Mouse (Mus musculus) intestine, embryonic 15.5 days (tissue): ENCODE measurements around the gene Fam81a. TPM values are rescaled to one million over a fixed set of nuclear protein-coding genes. Genes with fewer than 3 reads are reported as not detected.

Source experiments
- ATAC-seq: fragments of 200-750 bp; cut with Nextera tagmentation; 2 replicates; pipeline ENCODE4 v1.8.0; 2017; ENCODE audit warnings: moderate TSS enrichment, moderate library complexity
- H3K27ac ChIP-seq: fragments of 300-500 bp; sonication (generic); 2 replicates; pipeline ENCODE4 v1.5.1; 2015; ENCODE audit warnings: mild to moderate bottlenecking, inconsistent platforms
- H3K27me3 ChIP-seq: fragments of 300-500 bp; sonication (generic); replicated peaks from 2 replicates; pipeline ENCODE4 v1.6.1; 2015; ENCODE audit warnings: inconsistent platforms
- H3K36me3 ChIP-seq: fragments of 300-500 bp; sonication (generic); 2 replicates; pipeline ENCODE4 v1.6.1; 2015; ENCODE audit warnings: inconsistent platforms
- H3K4me1 ChIP-seq: fragments of 300-500 bp; sonication (generic); replicated peaks from 2 replicates; pipeline ENCODE4 v1.6.1; 2015; ENCODE audit warnings: inconsistent platforms
- H3K4me2 ChIP-seq: fragments of 300-500 bp; sonication (generic); replicated peaks from 2 replicates; pipeline ENCODE4 v1.6.1; 2015; ENCODE audit warnings: mild to moderate bottlenecking, inconsistent platforms
- H3K4me3 ChIP-seq: fragments of 300-500 bp; sonication (generic); replicated peaks from 2 replicates; pipeline ENCODE4 v1.5.1; 2015; ENCODE audit warnings: inconsistent platforms
- H3K9ac ChIP-seq: fragments of 300-500 bp; sonication (generic); 2 replicates; pipeline ENCODE4 v1.6.1; 2015; ENCODE audit warnings: inconsistent platforms
- H3K9me3 ChIP-seq: fragments of 300-500 bp; sonication (generic); 2 replicates; pipeline ENCODE4 v1.6.1; 2016; ENCODE audit warnings: inconsistent platforms
- WGBS: fragments of 180-500 bp; shearing (Covaris S2); methylation state at CpG from one replicate; pipeline ENCODE4 v1.1.7; 2015; 5-methylcytosine and 5-hydroxymethylcytosine counted together
- polyA plus RNA-seq: library from polyadenylated mRNA; unstranded; fragments of >200 nt; fragmentation: Nextera tagmentation; extraction: Ambion mirVana; gene quantifications from 2 replicates; pipeline ENCODE4 v1.2.1, GENCODE M21; 2015

Fam81a gene
- polyA plus RNA-seq, 1 experiment from 2014 or later: 7.1 TPM

- no peak for ATAC-seq
- Histone ChIP-seq H3K4me2 (no peak overlapping the region), H3K4me1 (peaks cover 5% of the 10 kb centered on the region; the same call in 1 of the 2 replicates), H3K27ac (no peak overlapping the region), H3K27me3 (no peaks in the 10 kb centered on the region), H3K9me3 (no peaks in the 10 kb centered on the region), H3K4me3 (no peak overlapping the region), H3K36me3 (no peaks in the 10 kb centered on the region), H3K9ac (no peak overlapping the region)
- 65% methylated on average over 5 of the region's 5 CpGs for WGBS
These were observed 34.2 kb downstream of the Fam81a start for GRCm38 (mm10) chr9:70108151-70108550.

GRCm38 (mm10) chr9:70105573-70105972 is 36.8 kb downstream of the Fam81a start:
- no peak overlapping the region for H3K4me3 ChIP-seq
- no peaks in the 10 kb centered on the region for H3K27me3 ChIP-seq
- 68% methylated on average over 5 of the region's 5 CpGs for WGBS
- no peak overlapping the region for H3K27ac ChIP-seq
- H3K36me3 ChIP-seq: no peaks in the 10 kb centered on the region
- no peaks in the 10 kb centered on the region for H3K9me3 ChIP-seq
- H3K4me1 ChIP-seq: no peaks in the 10 kb centered on the region
- no peak for ATAC-seq
- no peak overlapping the region for H3K9ac ChIP-seq
- H3K4me2 ChIP-seq: no peak overlapping the region

- ATAC-seq: 0 out of 2 replicates have a peak, but pooled peaks have one; percentile 12
- H3K4me3 ChIP-seq: no peak overlapping the region
- H3K9me3 ChIP-seq: no peaks in the 10 kb centered on the region
- H3K4me1 ChIP-seq: no peaks in the 10 kb centered on the region
- WGBS: 55% methylated on average over 8 of the region's 8 CpGs
- no peak overlapping the region for H3K27ac ChIP-seq
- no peaks in the 10 kb centered on the region for H3K27me3 ChIP-seq
- no peak overlapping the region for H3K4me2 ChIP-seq
- no peaks in the 10 kb centered on the region for H3K36me3 ChIP-seq
- H3K9ac ChIP-seq: no peak overlapping the region
These were observed 39.3 kb downstream of the Fam81a start for GRCm38 (mm10) chr9:70103106-70103505.

- WGBS: 88% methylated on average over 2 of the region's 2 CpGs
- Histone ChIP-seq H3K9ac (no peak overlapping the region), H3K9me3 (no peaks in the 10 kb centered on the region), H3K27me3 (no peaks in the 10 kb centered on the region), H3K4me3 (no peak overlapping the region), H3K4me2 (no peak overlapping the region), H3K27ac (no peak overlapping the region), H3K36me3 (no peaks in the 10 kb centered on the region), H3K4me1 (no peaks in the 10 kb centered on the region)
- ATAC-seq: no peak
These were observed 44.8 kb downstream of the Fam81a start for GRCm38 (mm10) chr9:70097542-70097941.

- no peaks in the 10 kb centered on the region for H3K4me1 ChIP-seq
- H3K4me2 ChIP-seq: no peak overlapping the region
- no peak overlapping the region for H3K4me3 ChIP-seq
- WGBS: 77% methylated on average over 6 of the region's 6 CpGs
- no peak overlapping the region for H3K27ac ChIP-seq
- no peak for ATAC-seq
- no peaks in the 10 kb centered on the region for H3K36me3 ChIP-seq
- no peaks in the 10 kb centered on the region for H3K27me3 ChIP-seq
- no peaks in the 10 kb centered on the region for H3K9me3 ChIP-seq
- no peak overlapping the region for H3K9ac ChIP-seq
These were observed 47.3 kb downstream of the Fam81a start for GRCm38 (mm10) chr9:70095016-70095415.

- no peaks in the 10 kb centered on the region for H3K36me3 ChIP-seq
- H3K9me3 ChIP-seq: no peaks in the 10 kb centered on the region
- H3K27me3 ChIP-seq: no peaks in the 10 kb centered on the region
- no peak overlapping the region for H3K9ac ChIP-seq
- no peak overlapping the region for H3K4me3 ChIP-seq
- peaks cover 12% of the 10 kb centered on the region; the same call in 1 of the 2 replicates for H3K4me1 ChIP-seq
- 85% methylated on average over 10 of the region's 10 CpGs for WGBS
- ATAC-seq: no peak
- H3K4me2 ChIP-seq: no peak overlapping the region
- H3K27ac ChIP-seq: no peak overlapping the region
These were observed 51.8 kb downstream of the Fam81a start for GRCm38 (mm10) chr9:70090541-70090940.

- WGBS: 58% methylated on average over 6 of the region's 6 CpGs
- no peak for ATAC-seq
- no peak overlapping the region for H3K27ac ChIP-seq
- peaks cover 12% of the 10 kb centered on the region; the same call in 1 of the 2 replicates for H3K4me1 ChIP-seq
- H3K36me3 ChIP-seq: no peaks in the 10 kb centered on the region
- no peak overlapping the region for H3K4me3 ChIP-seq
- H3K4me2 ChIP-seq: no peak overlapping the region
- no peaks in the 10 kb centered on the region for H3K27me3 ChIP-seq
- H3K9me3 ChIP-seq: no peaks in the 10 kb centered on the region
- no peak overlapping the region for H3K9ac ChIP-seq
These were observed 53.6 kb downstream of the Fam81a start for GRCm38 (mm10) chr9:70088786-70089096.

GRCm38 (mm10) chr9:70088041-70088785 is 54.1 kb downstream of the Fam81a start:
- ATAC-seq: no peak
- Histone ChIP-seq H3K27ac (no peak overlapping the region), H3K4me2 (no peak overlapping the region), H3K4me1 (peaks cover 12% of the 10 kb centered on the region; the same call in 1 of the 2 replicates), H3K9me3 (no peaks in the 10 kb centered on the region), H3K36me3 (no peaks in the 10 kb centered on the region), H3K27me3 (no peaks in the 10 kb centered on the region), H3K4me3 (no peak overlapping the region), H3K9ac (no peak overlapping the region)
- 53% methylated on average over 19 of the region's 19 CpGs for WGBS

- Histone ChIP-seq H3K27ac (no peak overlapping the region), H3K36me3 (no peaks in the 10 kb centered on the region), H3K4me1 (peaks cover 13% of the 10 kb centered on the region), H3K9ac (no peak overlapping the region), H3K27me3 (no peaks in the 10 kb centered on the region), H3K4me3 (no peak overlapping the region), H3K9me3 (no peaks in the 10 kb centered on the region), H3K4me2 (no peak overlapping the region)
- no peak for ATAC-seq
- 69% methylated on average over 5 of the region's 5 CpGs for WGBS
These were observed 55.0 kb downstream of the Fam81a start for GRCm38 (mm10) chr9:70087379-70087778.

GRCm38 (mm10) chr9:70086091-70086490 is 56.3 kb downstream of the Fam81a start:
- Histone ChIP-seq H3K4me3 (no peak overlapping the region), H3K27ac (no peak overlapping the region), H3K36me3 (no peaks in the 10 kb centered on the region), H3K27me3 (no peaks in the 10 kb centered on the region), H3K4me2 (no peak overlapping the region), H3K9me3 (no peaks in the 10 kb centered on the region), H3K4me1 (peaks cover 15% of the 10 kb centered on the region), H3K9ac (no peak overlapping the region)
- peak; percentile 58; the same call in 1 of the 2 replicates for ATAC-seq
- WGBS: 26% methylated on average over 6 of the region's 6 CpGs

- H3K4me1 ChIP-seq: peaks cover 15% of the 10 kb centered on the region
- H3K36me3 ChIP-seq: no peaks in the 10 kb centered on the region
- H3K27me3 ChIP-seq: no peaks in the 10 kb centered on the region
- H3K9ac ChIP-seq: no peak overlapping the region
- WGBS: 63% methylated on average over 11 of the region's 11 CpGs
- H3K4me2 ChIP-seq: no peak overlapping the region
- ATAC-seq: no peak
- H3K9me3 ChIP-seq: no peaks in the 10 kb centered on the region
- no peak overlapping the region for H3K27ac ChIP-seq
- H3K4me3 ChIP-seq: no peak overlapping the region
These were observed 58.3 kb downstream of the Fam81a start for GRCm38 (mm10) chr9:70084107-70084506.

GRCm38 (mm10) chr9:70082357-70083204 is 59.8 kb downstream of the Fam81a start:
- ATAC-seq: no peak
- H3K27ac ChIP-seq: no peak overlapping the region
- peak overlapping the region; percentile 43 for H3K4me2 ChIP-seq
- no peaks in the 10 kb centered on the region for H3K9me3 ChIP-seq
- no peaks in the 10 kb centered on the region for H3K36me3 ChIP-seq
- H3K27me3 ChIP-seq: no peaks in the 10 kb centered on the region
- 36% methylated on average over 25 of the region's 25 CpGs for WGBS
- no peak overlapping the region for H3K4me3 ChIP-seq
- peaks cover 5% of the 10 kb centered on the region; the same call in 1 of the 2 replicates for H3K4me1 ChIP-seq
- H3K9ac ChIP-seq: no peak overlapping the region
